Mouse (Mus musculus) bone marrow macrophage, adult 2 months (primary cell): ENCODE data around the gene Tfpi.

Experiments used
- CTCF ChIP-seq: IDR thresholded peaks from 2 replicates; pipeline ENCODE4 v1.5.1; 2012; ENCODE audit warnings: low read depth, mild to moderate bottlenecking, low read length, moderate library complexity
- POLR2A ChIP-seq: IDR thresholded peaks from 2 replicates; pipeline ENCODE4 v1.6.1; 2012; ENCODE audit warnings: mild to moderate bottlenecking, low read depth, low read length, borderline replicate concordance

DNA sequence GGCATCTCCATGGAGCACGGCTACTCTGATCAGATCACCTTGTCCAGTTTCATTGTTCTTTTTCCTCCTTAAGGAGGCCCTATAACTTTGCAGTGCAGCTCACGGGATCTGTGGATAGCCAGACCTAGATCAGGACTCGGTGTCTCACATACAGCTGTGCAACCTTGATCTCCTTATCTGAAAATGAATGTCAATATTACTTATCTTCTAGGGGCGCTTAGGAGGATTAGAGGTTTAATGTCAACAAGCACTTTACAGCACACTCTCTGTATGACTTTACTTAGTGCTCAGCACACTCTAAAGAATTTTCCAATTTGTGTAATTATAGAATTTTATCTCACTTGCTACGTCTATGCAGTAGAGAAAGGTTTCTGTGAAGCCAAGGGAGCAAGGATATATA, 48.5 kb upstream of the Tfpi start:
- no peak for TF ChIP-seq POLR2A
- no peak for TF ChIP-seq CTCF
